Mouse (Mus musculus): ENCODE results near the gene Hcn2. TPM values are rescaled to one million over a fixed set of nuclear protein-coding genes. Genes with fewer than 3 reads are reported as not detected.

Gene Hcn2
- polyA plus RNA-seq (2014; fragmentation: Illumina TruSeq; extraction: RNeasy Lipid Tissue Mini Kit (QIAGEN cat#74804); ENCODE audit: low read depth, low replicate concordance) = not detected

GRCm38 (mm10) chr10:79716254-79716987 is at the start of gene Hcn2:
Hcn2 (plus strand) TSS chr10:79716634.

GRCm38 (mm10) chr10:79668771-79669575 is 47.5 kb upstream of the Hcn2 start, which contains the start of gene Tpgs1:
Tpgs1 (plus strand) TSS chr10:79669369.

GRCm38 (mm10) chr10:79681591-79682245 is 34.7 kb upstream of the Hcn2 start, which contains the start of gene Cdc34:
Cdc34 (plus strand) TSS chr10:79682195.

GRCm38 (mm10) chr10:79688720-79689119 is 27.7 kb upstream of the Hcn2 start, which contains the start of gene Gzmm:
Gzmm (plus strand) TSS chr10:79689020.

GRCm38 (mm10) chr10:79704065-79704969 is 12.1 kb upstream of the Hcn2 start, which contains the start of gene Bsg:
Bsg (plus strand) TSS chr10:79704491.

GRCm38 (mm10) chr10:79745898-79746773 is 29.7 kb downstream of the Hcn2 start, which contains the start of gene Polrmt:
Polrmt (minus strand) TSS chr10:79746581.

GRCm38 (mm10) chr10:79754856-79755516 is 38.6 kb downstream of the Hcn2 start, which contains the start of gene Fgf22:
Fgf22 (plus strand) TSS chr10:79755076.

GRCm38 (mm10) chr10:79766508-79767325 is 50.3 kb downstream of the Hcn2 start, which contains the start of gene Rnf126:
Rnf126 (minus strand) TSS chr10:79766952.

GRCm38 (mm10) chr10:79777103-79777531 is 60.7 kb downstream of the Hcn2 start, which contains the start of gene Fstl3:
Fstl3 (plus strand) TSS chr10:79777272.

Other genes starting within 250 kb of the Hcn2 start
- not detected for gene Vmn2r83, start 247.9 kb upstream of the Hcn2 start, polyA plus RNA-seq (2014; fragmentation: Illumina TruSeq; extraction: RNeasy Lipid Tissue Mini Kit (QIAGEN cat#74804); ENCODE audit: low read depth, low replicate concordance)
- 1.9 TPM for gene Plpp2, start 182.8 kb upstream of the Hcn2 start, polyA plus RNA-seq (2014; fragmentation: Illumina TruSeq; extraction: RNeasy Lipid Tissue Mini Kit (QIAGEN cat#74804); ENCODE audit: low read depth, low replicate concordance)
- gene Mier2, start 161.4 kb upstream of the Hcn2 start, polyA plus RNA-seq (2014; fragmentation: Illumina TruSeq; extraction: RNeasy Lipid Tissue Mini Kit (QIAGEN cat#74804); ENCODE audit: low read depth, low replicate concordance) = 0.24 TPM
- gene Theg, start 129.3 kb upstream of the Hcn2 start, polyA plus RNA-seq (2014; fragmentation: Illumina TruSeq; extraction: RNeasy Lipid Tissue Mini Kit (QIAGEN cat#74804); ENCODE audit: low read depth, low replicate concordance) = not detected
- gene C2cd4c, start 102.6 kb upstream of the Hcn2 start, polyA plus RNA-seq (2014; fragmentation: Illumina TruSeq; extraction: RNeasy Lipid Tissue Mini Kit (QIAGEN cat#74804); ENCODE audit: low read depth, low replicate concordance) = not detected
- gene Shc2, start 78.7 kb upstream of the Hcn2 start, polyA plus RNA-seq (2014; fragmentation: Illumina TruSeq; extraction: RNeasy Lipid Tissue Mini Kit (QIAGEN cat#74804); ENCODE audit: low read depth, low replicate concordance) = not detected
- not detected for gene Odf3l2, start 70.9 kb upstream of the Hcn2 start, polyA plus RNA-seq (2014; fragmentation: Illumina TruSeq; extraction: RNeasy Lipid Tissue Mini Kit (QIAGEN cat#74804); ENCODE audit: low read depth, low replicate concordance)
- gene Madcam1, start 52.1 kb upstream of the Hcn2 start, polyA plus RNA-seq (2014; fragmentation: Illumina TruSeq; extraction: RNeasy Lipid Tissue Mini Kit (QIAGEN cat#74804); ENCODE audit: low read depth, low replicate concordance) = not detected
- gene Tpgs1, start 47.3 kb upstream of the Hcn2 start, polyA plus RNA-seq (2014; fragmentation: Illumina TruSeq; extraction: RNeasy Lipid Tissue Mini Kit (QIAGEN cat#74804); ENCODE audit: low read depth, low replicate concordance) = not detected
- 7.5 TPM for gene Cdc34, start 34.4 kb upstream of the Hcn2 start, polyA plus RNA-seq (2014; fragmentation: Illumina TruSeq; extraction: RNeasy Lipid Tissue Mini Kit (QIAGEN cat#74804); ENCODE audit: low read depth, low replicate concordance)
- not detected for gene Gzmm, start 27.6 kb upstream of the Hcn2 start, polyA plus RNA-seq (2014; fragmentation: Illumina TruSeq; extraction: RNeasy Lipid Tissue Mini Kit (QIAGEN cat#74804); ENCODE audit: low read depth, low replicate concordance)
- 261 TPM for gene Bsg, start 12.1 kb upstream of the Hcn2 start, polyA plus RNA-seq (2014; fragmentation: Illumina TruSeq; extraction: RNeasy Lipid Tissue Mini Kit (QIAGEN cat#74804); ENCODE audit: low read depth, low replicate concordance)
- 4.2 TPM for gene Polrmt, start 29.9 kb downstream of the Hcn2 start, polyA plus RNA-seq (2014; fragmentation: Illumina TruSeq; extraction: RNeasy Lipid Tissue Mini Kit (QIAGEN cat#74804); ENCODE audit: low read depth, low replicate concordance)
- gene Fgf22, start 38.4 kb downstream of the Hcn2 start, polyA plus RNA-seq (2014; fragmentation: Illumina TruSeq; extraction: RNeasy Lipid Tissue Mini Kit (QIAGEN cat#74804); ENCODE audit: low read depth, low replicate concordance) = not detected
- 0.93 TPM for gene Rnf126, start 50.3 kb downstream of the Hcn2 start, polyA plus RNA-seq (2014; fragmentation: Illumina TruSeq; extraction: RNeasy Lipid Tissue Mini Kit (QIAGEN cat#74804); ENCODE audit: low read depth, low replicate concordance)
- gene Fstl3, start 60.6 kb downstream of the Hcn2 start, polyA plus RNA-seq (2014; fragmentation: Illumina TruSeq; extraction: RNeasy Lipid Tissue Mini Kit (QIAGEN cat#74804); ENCODE audit: low read depth, low replicate concordance) = not detected
- gene Prss57, start 74.3 kb downstream of the Hcn2 start, polyA plus RNA-seq (2014; fragmentation: Illumina TruSeq; extraction: RNeasy Lipid Tissue Mini Kit (QIAGEN cat#74804); ENCODE audit: low read depth, low replicate concordance) = not detected
- not detected for gene Palm, start 76.9 kb downstream of the Hcn2 start, polyA plus RNA-seq (2014; fragmentation: Illumina TruSeq; extraction: RNeasy Lipid Tissue Mini Kit (QIAGEN cat#74804); ENCODE audit: low read depth, low replicate concordance)
- not detected for gene Misp, start 104.4 kb downstream of the Hcn2 start, polyA plus RNA-seq (2014; fragmentation: Illumina TruSeq; extraction: RNeasy Lipid Tissue Mini Kit (QIAGEN cat#74804); ENCODE audit: low read depth, low replicate concordance)
- 29.0 TPM for gene Ptbp1, start 137.8 kb downstream of the Hcn2 start, polyA plus RNA-seq (2014; fragmentation: Illumina TruSeq; extraction: RNeasy Lipid Tissue Mini Kit (QIAGEN cat#74804); ENCODE audit: low read depth, low replicate concordance)
- not detected for gene Prtn3, start 157.8 kb downstream of the Hcn2 start, polyA plus RNA-seq (2014; fragmentation: Illumina TruSeq; extraction: RNeasy Lipid Tissue Mini Kit (QIAGEN cat#74804); ENCODE audit: low read depth, low replicate concordance)
- gene Plppr3, start 158.0 kb downstream of the Hcn2 start, polyA plus RNA-seq (2014; fragmentation: Illumina TruSeq; extraction: RNeasy Lipid Tissue Mini Kit (QIAGEN cat#74804); ENCODE audit: low read depth, low replicate concordance) = not detected
- gene Elane, start 169.6 kb downstream of the Hcn2 start, polyA plus RNA-seq (2014; fragmentation: Illumina TruSeq; extraction: RNeasy Lipid Tissue Mini Kit (QIAGEN cat#74804); ENCODE audit: low read depth, low replicate concordance) = not detected
- not detected for gene Cfd, start 174.2 kb downstream of the Hcn2 start, polyA plus RNA-seq (2014; fragmentation: Illumina TruSeq; extraction: RNeasy Lipid Tissue Mini Kit (QIAGEN cat#74804); ENCODE audit: low read depth, low replicate concordance)
- gene Med16, start 192.3 kb downstream of the Hcn2 start, polyA plus RNA-seq (2014; fragmentation: Illumina TruSeq; extraction: RNeasy Lipid Tissue Mini Kit (QIAGEN cat#74804); ENCODE audit: low read depth, low replicate concordance) = not detected
- gene Gm26602, start 194.2 kb downstream of the Hcn2 start, polyA plus RNA-seq (2014; fragmentation: Illumina TruSeq; extraction: RNeasy Lipid Tissue Mini Kit (QIAGEN cat#74804); ENCODE audit: low read depth, low replicate concordance) = not detected
- gene Kiss1r, start 200.3 kb downstream of the Hcn2 start, polyA plus RNA-seq (2014; fragmentation: Illumina TruSeq; extraction: RNeasy Lipid Tissue Mini Kit (QIAGEN cat#74804); ENCODE audit: low read depth, low replicate concordance) = not detected
- 5.4 TPM for gene R3hdm4, start 204.6 kb downstream of the Hcn2 start, polyA plus RNA-seq (2014; fragmentation: Illumina TruSeq; extraction: RNeasy Lipid Tissue Mini Kit (QIAGEN cat#74804); ENCODE audit: low read depth, low replicate concordance)
- gene Arid3a, start 210.4 kb downstream of the Hcn2 start, polyA plus RNA-seq (2014; fragmentation: Illumina TruSeq; extraction: RNeasy Lipid Tissue Mini Kit (QIAGEN cat#74804); ENCODE audit: low read depth, low replicate concordance) = 0.19 TPM
- gene Wdr18, start 243.5 kb downstream of the Hcn2 start, polyA plus RNA-seq (2014; fragmentation: Illumina TruSeq; extraction: RNeasy Lipid Tissue Mini Kit (QIAGEN cat#74804); ENCODE audit: low read depth, low replicate concordance) = 1.8 TPM

All from liver, adult 10 weeks (tissue).